Mouse (Mus musculus): ENCODE data around the gene Egflam. TPM values are rescaled to one million over a fixed set of nuclear protein-coding genes. Genes with fewer than 3 reads are reported as not detected.
A peak's percentile ranks its signal among the peaks of the same experiment; 100 is the strongest.

Egflam gene
- polyA plus RNA-seq, 2 experiments = 0.18 to 0.51 TPM

DNA sequence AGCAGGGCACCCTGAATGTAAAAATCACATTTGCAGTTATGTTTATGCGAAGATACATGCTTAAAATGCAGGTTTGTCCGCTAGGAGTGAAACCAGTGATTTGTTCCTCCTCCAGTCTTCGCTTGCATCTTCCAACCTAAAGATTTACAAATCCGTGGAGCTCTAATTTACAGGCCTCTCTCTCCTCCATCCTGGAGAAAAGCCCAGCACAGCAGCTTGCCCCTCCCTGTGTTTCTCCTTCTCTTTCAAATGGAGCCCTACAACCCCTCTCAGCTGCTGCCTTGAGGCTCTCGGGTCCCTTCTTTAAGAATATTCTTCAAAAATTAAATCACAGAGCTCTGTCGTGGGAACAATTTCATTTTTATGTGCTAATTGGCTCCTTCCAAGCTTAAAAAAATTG, 116.6 kb downstream of the Egflam start:
- no peaks in the 10 kb centered on the region for H3K9me3 ChIP-seq (ENCODE audit: control insufficient read depth, low read length)
- 53% methylated on average over 6 of the region's 6 CpGs for WGBS (ENCODE audit: insufficient replicate concordance)

DNA sequence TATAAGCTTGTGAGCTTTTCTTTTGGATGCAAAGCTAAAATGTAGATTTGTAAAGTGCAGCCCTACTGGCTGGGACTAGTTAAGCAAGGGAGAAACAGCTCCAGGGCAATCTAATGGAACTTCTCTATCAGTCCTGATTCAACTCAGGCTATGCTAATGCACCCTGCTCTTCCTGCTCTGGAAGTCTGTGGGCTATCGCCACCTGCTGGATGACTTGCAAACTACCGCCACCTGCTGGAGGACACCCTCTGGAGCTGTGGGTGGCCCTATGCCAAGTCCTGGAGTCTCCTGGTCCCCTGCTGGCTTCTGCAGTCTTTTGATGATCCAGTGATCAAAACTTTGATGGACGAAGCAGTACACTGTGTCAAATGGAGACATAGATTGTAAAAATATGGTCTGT, 134.4 kb downstream of the Egflam start:
- TF ChIP-seq CTCF (IDR thresholded peaks at IDR 0.05; ENCODE audit: low read depth) = peak; percentile 90
- TF ChIP-seq EP300 (IDR thresholded peaks at IDR 0.05; ENCODE audit: low read depth) = no peak
- ATAC-seq (ENCODE audit: insufficient read depth) = no peak
- H3K27me3 ChIP-seq (ENCODE audit: control insufficient read depth, insufficient read depth, low read length) = no peaks in the 10 kb centered on the region
- H3K27ac ChIP-seq = no peak overlapping the region
- WGBS (ENCODE audit: insufficient replicate concordance) = 14% methylated on average over 3 of the region's 3 CpGs
- DNase-seq (ENCODE audit: low read depth in 3 of 3, low spot score in 3 of 3) = peak; percentile 4 to 28 (median 28)
- H3K4me1 ChIP-seq (replicated peaks; ENCODE audit: control insufficient read depth in 2 of 2, insufficient read depth in 2 of 2, low read length in 1 of 2) = no peaks in the 10 kb centered on the region
- no peak overlapping the region for H3K4me2 ChIP-seq (ENCODE audit: low read depth)
- H3K9me3 ChIP-seq (ENCODE audit: control insufficient read depth, low read length) = no peaks in the 10 kb centered on the region
- no peak overlapping the region for H3K9ac ChIP-seq (replicated peaks)
- H3K4me3 ChIP-seq (ENCODE audit: insufficient read depth in 1 of 2, low read depth in 2 of 2, low read length in 2 of 2) = no peak overlapping the region
- H3K36me3 ChIP-seq (replicated peaks; ENCODE audit: control insufficient read depth, insufficient read depth, low read depth) = no peaks in the 10 kb centered on the region

More for the DNA sequence above, 116.6 kb downstream of the Egflam start:
- no peaks in the 10 kb centered on the region for H3K27me3 ChIP-seq (ENCODE audit: control insufficient read depth, insufficient read depth, low read length)
- no peak overlapping the region for H3K9ac ChIP-seq (replicated peaks)
- DNase-seq (ENCODE audit: low read depth in 3 of 3, low spot score in 3 of 3) = no peak
- no peak overlapping the region for H3K4me2 ChIP-seq (ENCODE audit: low read depth)
- H3K4me3 ChIP-seq (ENCODE audit: insufficient read depth in 1 of 2, low read depth in 2 of 2, low read length in 2 of 2) = no peak overlapping the region
- H3K27ac ChIP-seq = no peak overlapping the region
- no peaks in the 10 kb centered on the region for H3K4me1 ChIP-seq (replicated peaks; ENCODE audit: control insufficient read depth in 2 of 2, insufficient read depth in 2 of 2, low read length in 1 of 2)
- no peak for TF ChIP-seq EP300 (IDR thresholded peaks at IDR 0.05; ENCODE audit: low read depth)
- no peak for TF ChIP-seq CTCF (IDR thresholded peaks at IDR 0.05; ENCODE audit: low read depth)
- no peak for ATAC-seq (ENCODE audit: insufficient read depth)
- no peaks in the 10 kb centered on the region for H3K36me3 ChIP-seq (replicated peaks; ENCODE audit: control insufficient read depth, insufficient read depth, low read depth)

DNA sequence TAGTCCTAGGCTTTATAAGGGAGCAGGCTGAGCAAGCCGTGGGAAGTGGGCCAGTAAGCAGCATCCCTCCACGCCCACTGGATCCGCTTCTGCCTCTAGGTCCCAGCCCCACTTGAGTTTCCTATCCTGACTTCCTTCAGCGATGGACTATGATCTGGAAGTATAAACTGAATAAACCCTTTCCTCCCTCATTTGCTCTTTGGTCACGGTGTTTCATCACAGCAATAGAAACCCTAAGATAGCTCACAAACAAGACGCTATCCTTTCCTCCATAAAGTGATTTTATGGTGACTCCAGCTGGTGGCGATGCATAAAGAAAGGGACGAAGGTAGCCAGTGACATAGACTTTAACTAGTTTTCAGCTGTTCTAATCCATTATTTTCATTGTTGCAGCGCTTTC, 134.9 kb downstream of the Egflam start:
- TF ChIP-seq EP300 (IDR thresholded peaks at IDR 0.05; ENCODE audit: low read depth) (no peak), CTCF (IDR thresholded peaks at IDR 0.05; ENCODE audit: low read depth) (no peak)
- H3K9me3 ChIP-seq (ENCODE audit: control insufficient read depth, low read length) = no peaks in the 10 kb centered on the region
- H3K4me3 ChIP-seq (ENCODE audit: insufficient read depth in 1 of 2, low read depth in 2 of 2, low read length in 2 of 2) = no peak overlapping the region
- no peaks in the 10 kb centered on the region for H3K4me1 ChIP-seq (replicated peaks; ENCODE audit: control insufficient read depth in 2 of 2, insufficient read depth in 2 of 2, low read length in 1 of 2)
- no peak overlapping the region for H3K9ac ChIP-seq (replicated peaks)
- WGBS (ENCODE audit: insufficient replicate concordance) = 67% methylated on average over 9 of the region's 9 CpGs
- no peak overlapping the region for H3K4me2 ChIP-seq (ENCODE audit: low read depth)
- no peak for DNase-seq (ENCODE audit: low read depth in 3 of 3, low spot score in 3 of 3)
- H3K27me3 ChIP-seq (ENCODE audit: control insufficient read depth, insufficient read depth, low read length) = no peaks in the 10 kb centered on the region
- ATAC-seq (ENCODE audit: insufficient read depth) = no peak
- H3K36me3 ChIP-seq (replicated peaks; ENCODE audit: control insufficient read depth, insufficient read depth, low read depth) = no peaks in the 10 kb centered on the region
- no peak overlapping the region for H3K27ac ChIP-seq

DNA sequence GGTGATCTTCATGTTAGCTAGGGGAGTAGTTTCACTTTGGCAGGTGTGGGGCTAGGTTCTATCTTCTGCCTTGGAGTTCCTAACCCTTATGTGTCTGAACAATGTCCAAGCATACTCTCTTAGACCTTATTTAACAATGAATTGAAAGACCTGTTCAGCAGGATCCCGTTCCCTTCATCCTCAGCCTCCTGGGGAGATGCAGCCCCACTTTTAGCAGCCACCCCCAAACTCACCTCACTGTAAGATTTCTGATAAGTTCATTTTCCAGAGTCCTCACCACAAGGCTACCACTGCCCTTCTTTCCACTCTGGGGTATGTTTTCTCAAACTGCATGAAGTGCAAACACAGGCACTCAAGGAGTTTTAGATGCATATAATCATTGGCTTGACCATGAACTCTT, 136.8 kb downstream of the Egflam start:
- Histone ChIP-seq H3K9me3 (ENCODE audit: control insufficient read depth, low read length) (no peaks in the 10 kb centered on the region), H3K27ac (no peak overlapping the region), H3K27me3 (ENCODE audit: control insufficient read depth, insufficient read depth, low read length) (no peaks in the 10 kb centered on the region), H3K4me2 (ENCODE audit: low read depth) (no peak overlapping the region), H3K36me3 (replicated peaks; ENCODE audit: control insufficient read depth, insufficient read depth, low read depth) (no peaks in the 10 kb centered on the region), H3K4me1 (replicated peaks; ENCODE audit: control insufficient read depth in 2 of 2, insufficient read depth in 2 of 2, low read length in 1 of 2) (no peaks in the 10 kb centered on the region), H3K4me3 (ENCODE audit: insufficient read depth in 1 of 2, low read depth in 2 of 2, low read length in 2 of 2) (no peak overlapping the region), H3K9ac (replicated peaks) (no peak overlapping the region)
- 11% methylated on average over 1 of the region's 1 CpGs for WGBS (ENCODE audit: insufficient replicate concordance)
- no peak for DNase-seq (ENCODE audit: low read depth in 3 of 3, low spot score in 3 of 3)
- no peak for ATAC-seq (ENCODE audit: insufficient read depth)
- TF ChIP-seq EP300 (IDR thresholded peaks at IDR 0.05; ENCODE audit: low read depth) = no peak
- no peak for TF ChIP-seq CTCF (IDR thresholded peaks at IDR 0.05; ENCODE audit: low read depth)

DNA sequence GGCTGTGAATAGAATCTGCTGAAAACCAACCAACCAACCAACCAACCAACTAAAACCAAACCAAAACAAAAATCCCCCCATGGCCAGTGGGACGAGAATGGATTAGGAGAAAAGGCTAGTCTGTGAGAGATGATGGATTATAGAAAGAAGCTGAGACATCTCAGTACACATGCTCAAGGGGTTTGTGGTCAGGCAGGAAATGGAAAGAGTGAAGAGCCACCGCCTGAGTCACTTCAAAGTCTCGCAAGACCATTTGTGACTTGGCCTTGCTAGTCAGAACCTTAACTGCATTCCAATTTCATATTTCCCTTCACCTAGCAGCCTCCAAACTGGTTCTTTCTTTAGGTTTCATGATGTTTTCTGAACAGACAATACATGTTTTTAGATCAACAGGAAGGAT, 141.6 kb downstream of the Egflam start:
- Histone ChIP-seq H3K4me3 (ENCODE audit: insufficient read depth in 1 of 2, low read depth in 2 of 2, low read length in 2 of 2) (no peak overlapping the region), H3K4me2 (ENCODE audit: low read depth) (no peak overlapping the region), H3K4me1 (replicated peaks; ENCODE audit: control insufficient read depth in 2 of 2, insufficient read depth in 2 of 2, low read length in 1 of 2) (no peaks in the 10 kb centered on the region), H3K27me3 (ENCODE audit: control insufficient read depth, insufficient read depth, low read length) (no peaks in the 10 kb centered on the region), H3K9ac (replicated peaks) (no peak overlapping the region), H3K27ac (no peak overlapping the region), H3K9me3 (ENCODE audit: control insufficient read depth, low read length) (no peaks in the 10 kb centered on the region), H3K36me3 (replicated peaks; ENCODE audit: control insufficient read depth, insufficient read depth, low read depth) (no peaks in the 10 kb centered on the region)
- ATAC-seq (ENCODE audit: insufficient read depth) (no peak), DNase-seq (ENCODE audit: low read depth in 3 of 3, low spot score in 3 of 3) (no peak)
- TF ChIP-seq CTCF (IDR thresholded peaks at IDR 0.05; ENCODE audit: low read depth) (no peak), EP300 (IDR thresholded peaks at IDR 0.05; ENCODE audit: low read depth) (no peak)
- 32% methylated on average over 3 of the region's 3 CpGs for WGBS (ENCODE audit: insufficient replicate concordance)
